Mouse (Mus musculus): Measurements from ENCODE around the gene Btbd19. TPM values are rescaled to one million over a fixed set of nuclear protein-coding genes. Genes with fewer than 3 reads are reported as not detected.

Btbd19 gene
- 0.67 and 0.74 TPM in 2 replicates for total RNA-seq (2014; rRNA removed)
- 0.86 and 1.8 TPM in 2 replicates for polyA plus RNA-seq (2012; rRNA removed)

DNA sequence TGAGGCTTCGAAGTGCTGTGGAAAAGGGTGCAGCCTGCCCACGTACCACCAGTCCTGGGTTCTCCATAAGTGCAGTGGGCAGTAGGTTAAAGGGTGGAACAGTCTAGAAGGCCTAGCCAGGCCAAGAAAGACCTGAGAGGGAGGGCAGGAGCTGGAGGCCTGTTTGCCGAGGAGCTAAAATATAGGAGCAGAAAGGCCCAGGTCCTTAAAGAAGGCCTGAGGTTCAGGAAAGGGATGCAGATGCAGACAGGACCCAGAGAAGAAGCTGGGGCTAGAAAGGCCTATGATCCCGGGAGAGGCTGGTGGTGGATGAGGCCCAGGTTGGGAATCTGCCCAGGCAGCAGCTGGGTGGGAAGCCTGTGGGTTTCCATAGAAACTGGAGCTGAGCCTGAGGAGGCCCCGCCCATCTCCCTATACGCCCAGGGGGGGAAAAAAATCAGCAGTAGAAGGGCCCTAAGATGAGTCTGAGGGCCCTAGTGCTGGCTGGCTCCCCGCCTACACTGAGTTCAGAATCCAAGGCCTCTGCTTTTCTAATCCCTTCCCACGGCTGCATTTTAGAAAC lies at the start of gene Btbd19:
Gene Btbd19, minus strand, starts transcription at position 378 of the 562 bp plus-strand sequence.
- peaks cover 29% of the 10 kb centered on the region for H3K36me3 ChIP-seq (ENCODE audit: control insufficient read depth, insufficient read depth, low read length)
- DNase-seq (ENCODE audit: extremely low read depth, low read depth, low spot score) = peak; percentile 33
- no peak for TF ChIP-seq CTCF (IDR thresholded peaks at IDR 0.05; ENCODE audit: low read depth, low read length)
- no peak for TF ChIP-seq POLR2A (IDR thresholded peaks at IDR 0.05; ENCODE audit: extremely low read depth, insufficient read depth, low read length)
- no peaks in the 10 kb centered on the region for H3K79me2 ChIP-seq (ENCODE audit: control insufficient read depth, insufficient read depth, low read length)
- 49% methylated on average over 8 of the region's 8 CpGs for WGBS
- no peak within 1 kb of the TSS for H3K4me3 ChIP-seq (ENCODE audit: insufficient read depth, low read depth, low read length)
- H3K4me1 ChIP-seq (ENCODE audit: control insufficient read depth, insufficient read depth, low read length) = peaks cover 10% of the 10 kb centered on the region; the same call in 1 of the 2 replicates
- no peaks in the 10 kb centered on the region for H3K27me3 ChIP-seq (ENCODE audit: control insufficient read depth, insufficient read depth, low read length)
- H3K27ac ChIP-seq (replicated peaks; ENCODE audit: insufficient read depth, low read depth, low read length) = peak within 1 kb of the TSS; percentile 86
- peak within 1 kb of the TSS; percentile 27 for H3K9ac ChIP-seq (ENCODE audit: low read depth, low read length)

DNA sequence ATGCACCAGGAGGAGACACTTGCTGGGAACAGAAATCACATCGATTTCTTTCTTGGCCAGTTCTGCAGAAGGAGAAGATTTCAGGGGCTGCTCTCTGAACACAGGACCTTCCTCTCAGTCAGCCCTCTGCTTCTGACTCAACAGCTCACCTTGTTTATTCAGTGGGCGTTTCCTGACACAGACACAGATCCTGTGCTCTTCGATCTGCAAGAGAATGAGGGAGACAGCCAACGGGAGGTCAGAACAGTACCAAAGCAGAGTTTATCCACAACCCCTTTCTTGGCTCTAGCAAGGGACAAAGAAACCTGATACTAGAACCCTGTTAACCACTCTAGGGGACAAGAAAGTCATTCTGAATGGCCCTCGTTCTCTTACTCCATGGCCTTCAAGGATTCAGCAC lies 44.4 kb upstream of the Btbd19 start:
- peak; percentile 37 for DNase-seq (ENCODE audit: extremely low read depth, low read depth, low spot score)
- Histone ChIP-seq H3K9ac (ENCODE audit: low read depth, low read length) (no peak overlapping the region), H3K79me2 (ENCODE audit: control insufficient read depth, insufficient read depth, low read length) (no peaks in the 10 kb centered on the region), H3K36me3 (ENCODE audit: control insufficient read depth, insufficient read depth, low read length) (no peaks in the 10 kb centered on the region), H3K27me3 (ENCODE audit: control insufficient read depth, insufficient read depth, low read length) (no peaks in the 10 kb centered on the region), H3K4me3 (ENCODE audit: insufficient read depth, low read depth, low read length) (no peak overlapping the region), H3K27ac (replicated peaks; ENCODE audit: insufficient read depth, low read depth, low read length) (no peak overlapping the region), H3K4me1 (ENCODE audit: control insufficient read depth, insufficient read depth, low read length) (no peaks in the 10 kb centered on the region)
- 50% methylated on average over 5 of the region's 5 CpGs for WGBS
- no peak for TF ChIP-seq CTCF (IDR thresholded peaks at IDR 0.05; ENCODE audit: low read depth, low read length)
- no peak for TF ChIP-seq POLR2A (IDR thresholded peaks at IDR 0.05; ENCODE audit: extremely low read depth, insufficient read depth, low read length)

DNA sequence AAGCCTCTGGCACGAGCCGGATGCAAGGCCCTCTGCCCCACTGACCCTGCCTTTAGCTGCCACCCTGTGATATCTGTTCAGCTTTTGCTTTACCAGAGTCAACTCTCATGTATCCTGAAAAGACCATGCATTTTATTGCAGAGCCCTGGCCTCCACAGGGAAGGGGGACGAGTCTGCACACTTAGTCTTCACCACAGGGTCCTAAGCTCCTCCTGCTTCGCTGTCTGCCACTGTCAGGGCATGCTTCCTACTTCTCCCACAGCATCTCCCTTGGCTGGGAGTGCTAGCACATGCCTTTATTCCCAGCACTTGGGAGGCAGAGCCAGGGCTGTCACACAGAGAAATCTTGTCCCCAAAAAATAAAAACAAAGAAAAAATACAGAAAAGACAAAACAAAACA lies 35.7 kb upstream of the Btbd19 start:
- Histone ChIP-seq H3K27me3 (ENCODE audit: control insufficient read depth, insufficient read depth, low read length) (no peaks in the 10 kb centered on the region), H3K4me1 (ENCODE audit: control insufficient read depth, insufficient read depth, low read length) (no peaks in the 10 kb centered on the region), H3K27ac (replicated peaks; ENCODE audit: insufficient read depth, low read depth, low read length) (no peak overlapping the region), H3K9ac (ENCODE audit: low read depth, low read length) (no peak overlapping the region), H3K79me2 (ENCODE audit: control insufficient read depth, insufficient read depth, low read length) (no peaks in the 10 kb centered on the region), H3K4me3 (ENCODE audit: insufficient read depth, low read depth, low read length) (no peak overlapping the region), H3K36me3 (ENCODE audit: control insufficient read depth, insufficient read depth, low read length) (no peaks in the 10 kb centered on the region)
- WGBS = 95% methylated on average over 4 of the region's 4 CpGs
- TF ChIP-seq CTCF (IDR thresholded peaks at IDR 0.05; ENCODE audit: low read depth, low read length) (no peak), POLR2A (IDR thresholded peaks at IDR 0.05; ENCODE audit: extremely low read depth, insufficient read depth, low read length) (no peak)
- DNase-seq (ENCODE audit: extremely low read depth, low read depth, low spot score) = no peak

DNA sequence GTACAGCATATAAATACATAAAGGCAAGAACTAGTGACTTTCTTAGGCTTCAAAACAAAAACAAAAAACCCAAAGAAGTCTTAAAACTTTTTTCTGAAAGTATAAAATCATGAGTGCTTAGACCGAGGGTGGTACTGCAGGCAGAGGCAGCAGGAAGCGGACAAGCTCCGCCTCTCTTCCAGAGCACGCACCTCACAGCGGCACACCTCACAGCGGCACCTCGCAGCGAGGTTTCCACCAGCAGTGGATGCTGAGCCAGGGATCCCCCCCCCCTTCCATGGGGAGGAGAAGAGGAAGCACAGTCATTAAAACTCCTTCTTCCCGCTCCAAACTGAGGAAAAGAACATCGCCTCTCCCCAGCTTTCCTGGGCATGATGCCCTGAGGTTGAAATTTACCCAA lies 34.1 kb upstream of the Btbd19 start:
- no peaks in the 10 kb centered on the region for H3K27me3 ChIP-seq (ENCODE audit: control insufficient read depth, insufficient read depth, low read length)
- no peak for DNase-seq (ENCODE audit: extremely low read depth, low read depth, low spot score)
- H3K27ac ChIP-seq (replicated peaks; ENCODE audit: insufficient read depth, low read depth, low read length) = no peak overlapping the region
- TF ChIP-seq POLR2A (IDR thresholded peaks at IDR 0.05; ENCODE audit: extremely low read depth, insufficient read depth, low read length) = no peak
- TF ChIP-seq CTCF (IDR thresholded peaks at IDR 0.05; ENCODE audit: low read depth, low read length) = no peak
- H3K4me3 ChIP-seq (ENCODE audit: insufficient read depth, low read depth, low read length) = no peak overlapping the region
- H3K9ac ChIP-seq (ENCODE audit: low read depth, low read length) = no peak overlapping the region
- no peaks in the 10 kb centered on the region for H3K36me3 ChIP-seq (ENCODE audit: control insufficient read depth, insufficient read depth, low read length)
- 91% methylated on average over 10 of the region's 10 CpGs for WGBS
- H3K79me2 ChIP-seq (ENCODE audit: control insufficient read depth, insufficient read depth, low read length) = peaks cover 8% of the 10 kb centered on the region; the same call in 1 of the 2 replicates
- H3K4me1 ChIP-seq (ENCODE audit: control insufficient read depth, insufficient read depth, low read length) = peaks cover 5% of the 10 kb centered on the region; the same call in 1 of the 2 replicates

DNA sequence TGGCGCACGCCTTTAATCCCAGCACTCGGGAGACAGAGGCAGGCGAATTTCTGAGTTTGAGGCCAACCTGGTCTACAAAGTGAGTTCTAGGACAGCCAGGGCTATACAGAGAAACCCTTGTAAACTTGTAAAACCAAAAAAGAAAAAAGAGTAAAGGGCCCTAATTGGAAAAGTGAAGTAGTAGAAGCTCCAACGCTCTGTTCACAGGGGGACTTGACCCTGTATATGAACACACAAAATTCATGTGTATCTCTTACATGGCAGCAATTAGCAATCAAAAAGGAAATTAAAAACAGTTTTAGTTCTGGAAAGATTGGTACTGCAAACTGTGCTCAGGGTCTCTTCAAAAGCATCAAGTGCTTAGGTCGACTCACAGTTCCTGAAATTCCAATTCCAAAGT lies 30.8 kb upstream of the Btbd19 start:
- peaks cover 27% of the 10 kb centered on the region for H3K36me3 ChIP-seq (ENCODE audit: control insufficient read depth, insufficient read depth, low read length)
- DNase-seq (ENCODE audit: extremely low read depth, low read depth, low spot score) = no peak
- no peak overlapping the region; the same call in 1 of the 2 replicates for H3K9ac ChIP-seq (ENCODE audit: low read depth, low read length)
- WGBS = 27% methylated on average over 6 of the region's 6 CpGs
- H3K4me1 ChIP-seq (ENCODE audit: control insufficient read depth, insufficient read depth, low read length) = peaks cover 5% of the 10 kb centered on the region; the same call in 1 of the 2 replicates
- H3K27ac ChIP-seq (replicated peaks; ENCODE audit: insufficient read depth, low read depth, low read length) = peak overlapping the region; percentile 78; the same call in 1 of the 2 replicates
- H3K27me3 ChIP-seq (ENCODE audit: control insufficient read depth, insufficient read depth, low read length) = no peaks in the 10 kb centered on the region
- TF ChIP-seq POLR2A (IDR thresholded peaks at IDR 0.05; ENCODE audit: extremely low read depth, insufficient read depth, low read length) (no peak), CTCF (IDR thresholded peaks at IDR 0.05; ENCODE audit: low read depth, low read length) (no peak)
- H3K79me2 ChIP-seq (ENCODE audit: control insufficient read depth, insufficient read depth, low read length) = peaks cover 8% of the 10 kb centered on the region; the same call in 1 of the 2 replicates
- no peak overlapping the region for H3K4me3 ChIP-seq (ENCODE audit: insufficient read depth, low read depth, low read length)

DNA sequence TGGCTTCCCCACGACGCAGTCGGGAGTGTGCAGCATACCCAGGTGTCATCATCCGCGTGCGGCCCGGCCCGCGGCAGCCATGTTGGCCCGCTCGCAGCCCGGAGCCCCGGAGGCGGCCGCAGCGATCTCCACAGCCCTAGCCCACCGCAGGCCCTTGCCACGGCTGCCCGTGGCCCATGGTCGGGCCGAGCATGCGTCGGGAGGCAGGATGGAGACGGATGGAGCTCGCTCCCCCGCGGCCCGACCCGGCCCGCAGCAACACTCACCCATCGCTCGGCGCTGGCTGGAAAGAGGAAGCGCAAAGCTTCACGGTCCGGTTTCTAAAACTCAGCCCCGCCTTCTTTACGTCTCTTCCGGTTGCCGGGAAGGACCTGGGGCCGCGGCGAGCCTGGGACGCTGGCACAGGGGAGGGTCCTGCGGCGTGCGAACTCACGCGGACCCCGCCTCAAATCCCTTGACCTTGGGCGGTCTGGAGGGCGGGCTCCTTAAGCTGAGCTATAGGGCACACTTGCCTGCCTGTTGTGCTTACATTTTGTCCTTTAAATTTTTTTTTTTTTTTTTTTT lies 30.3 kb upstream of the Btbd19 start, which contains the start of gene Rps8:
Gene Rps8, minus strand, starts transcription at position 452 of the 564 bp plus-strand sequence.
- Histone ChIP-seq H3K4me1 (ENCODE audit: control insufficient read depth, insufficient read depth, low read length) (peaks cover 5% of the 10 kb centered on the region; the same call in 1 of the 2 replicates), H3K27me3 (ENCODE audit: control insufficient read depth, insufficient read depth, low read length) (no peaks in the 10 kb centered on the region), H3K9ac (ENCODE audit: low read depth, low read length) (peak within 1 kb of the TSS; percentile 94), H3K27ac (replicated peaks; ENCODE audit: insufficient read depth, low read depth, low read length) (peak within 1 kb of the TSS; percentile 78), H3K79me2 (ENCODE audit: control insufficient read depth, insufficient read depth, low read length) (peaks cover 8% of the 10 kb centered on the region; the same call in 1 of the 2 replicates), H3K36me3 (ENCODE audit: control insufficient read depth, insufficient read depth, low read length) (peaks cover 31% of the 10 kb centered on the region), H3K4me3 (ENCODE audit: insufficient read depth, low read depth, low read length) (peak within 1 kb of the TSS; percentile 86)
- DNase-seq (ENCODE audit: extremely low read depth, low read depth, low spot score) = peak; percentile 77
- TF ChIP-seq CTCF (IDR thresholded peaks at IDR 0.05; ENCODE audit: low read depth, low read length) (no peak), POLR2A (IDR thresholded peaks at IDR 0.05; ENCODE audit: extremely low read depth, insufficient read depth, low read length) (peak; percentile 94)
- WGBS = under 1% methylated on average over 52 of the region's 52 CpGs
